Mouse (Mus musculus) lung, postnatal 25 days (tissue): ENCODE data around the gene Olfr943.

Experiments
- DNase-seq: peaks from one replicate; pipeline ENCODE4 v3.0.0; 2022; ENCODE audit warnings: low spot score

Olfr943 gene

DNA sequence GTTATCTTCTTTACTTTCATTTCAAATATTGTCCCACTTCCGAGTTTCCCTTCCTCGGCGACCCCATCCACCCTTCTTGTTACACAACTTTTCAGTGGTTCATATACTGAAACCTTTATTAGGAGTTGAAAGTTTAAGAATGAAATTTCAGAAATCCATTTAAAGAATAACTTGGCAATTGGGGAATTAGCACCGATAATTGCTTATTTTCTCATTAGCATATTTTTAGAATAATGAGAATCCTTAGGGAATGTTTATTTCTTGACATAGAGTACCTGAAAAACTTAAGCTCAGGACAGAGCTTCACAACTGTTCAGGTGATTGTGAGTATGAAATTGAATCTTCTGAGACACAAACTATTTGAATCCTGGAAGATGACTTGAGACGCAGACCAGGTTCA is at the start of gene Olfr943:
Olfr943 (plus strand) TSS at position 301 of the 400 bp plus-strand sequence.
- DNase-seq: no peak

GRCm38 (mm10) chr9:39127326-39127725 is 38.8 kb upstream of the Olfr943 start:
- no peak for DNase-seq

GRCm38 (mm10) chr9:39127831-39128230 is 38.3 kb upstream of the Olfr943 start, which contains the start of gene Olfr27:
Gene Olfr27 (plus strand): TSS chr9:39128131.
- DNase-seq: no peak

DNA sequence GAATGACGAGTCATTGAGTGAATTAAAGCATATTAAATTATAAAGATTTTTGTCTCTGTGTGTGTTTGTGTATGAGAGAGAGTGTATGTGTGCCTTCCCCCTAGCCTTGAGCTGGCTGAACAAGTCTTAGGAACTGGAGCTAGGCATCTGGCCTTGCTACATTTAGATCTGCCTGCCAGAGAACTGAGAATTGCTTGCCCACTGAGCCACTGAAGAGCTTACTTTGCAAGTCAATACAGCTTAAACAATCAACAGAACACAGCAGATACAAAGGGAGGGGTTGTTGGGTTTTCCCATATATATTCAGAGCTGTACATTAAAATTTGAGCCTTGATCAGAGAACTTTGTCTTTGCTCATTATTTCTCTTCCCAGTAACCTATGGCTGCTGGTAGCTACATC is 13.7 kb upstream of the Olfr943 start:
- no peak for DNase-seq

DNA sequence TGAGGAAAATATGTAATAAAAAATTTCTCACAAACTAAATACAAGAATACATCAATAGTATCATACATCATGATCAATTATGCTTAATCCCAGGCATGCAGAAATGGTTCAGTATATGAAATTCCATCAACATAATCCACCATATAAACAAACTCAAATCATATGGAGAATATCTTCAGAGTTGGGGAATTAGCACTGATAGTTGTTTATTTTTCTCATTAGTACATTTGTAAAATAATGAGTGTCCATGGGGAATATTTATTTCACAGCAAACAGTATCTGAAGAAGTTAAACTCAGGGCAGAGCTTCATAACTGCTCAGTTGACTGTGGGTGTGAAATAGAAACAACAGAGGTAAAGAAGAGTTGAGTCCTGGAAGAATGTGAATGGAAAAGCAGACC is 35.5 kb downstream of the Olfr943 start, which contains the start of gene Olfr944:
Olfr944 (plus strand) TSS at position 301 of the 400 bp plus-strand sequence.
- DNase-seq: no peak
